Mouse (Mus musculus) embryonic fibroblast, embryonic 13.5 days (primary cell): ENCODE measurements around the gene Tenm2. TPM values are rescaled to one million over a fixed set of nuclear protein-coding genes. Genes with fewer than 3 reads are reported as not detected.

Experiments
- H3K27ac ChIP-seq: 2 replicates; pipeline ENCODE4 v1.5.1; 2012; ENCODE audit warnings: low read length, control low read depth, inconsistent platforms; ENCODE audit not compliant: insufficient read depth
- H3K4me1 ChIP-seq: 2 replicates; pipeline ENCODE4 v1.6.1; 2011; ENCODE audit warnings: low read length; ENCODE audit not compliant: control insufficient read depth, insufficient read depth
- H3K4me3 ChIP-seq: 2 replicates; pipeline ENCODE4 v1.5.1; 2011; ENCODE audit warnings: mild to moderate bottlenecking, control low read depth, low read length; ENCODE audit not compliant: insufficient read depth
- CTCF ChIP-seq: IDR thresholded peaks from 2 replicates; pipeline ENCODE4 v1.5.1; 2011; ENCODE audit warnings: mild to moderate bottlenecking, control low read depth, low read length, moderate library complexity, borderline replicate concordance; ENCODE audit not compliant: insufficient read depth
- POLR2A ChIP-seq: IDR thresholded peaks from 2 replicates; pipeline ENCODE4 v1.6.1; 2011; ENCODE audit warnings: low read depth, mild to moderate bottlenecking, control low read depth, low read length, moderate library complexity
- polyA plus RNA-seq: library from polyadenylated mRNA; stranded (reverse); fragments of >200 nt; gene quantifications from 2 replicates; pipeline ENCODE4 v1.2.4, GENCODE M21; 2011; ENCODE audit warnings: low read depth; ENCODE audit not compliant: missing spikeins, insufficient read length

The Tenm2 gene
- polyA plus RNA-seq, 1 experiment, result 0.05 TPM

- Histone ChIP-seq H3K4me1 (no peaks in the 10 kb centered on the region), H3K4me3 (no peak overlapping the region), H3K27ac (no peak overlapping the region)
- TF ChIP-seq POLR2A (no peak), CTCF (no peak)
Observed at GRCm38 (mm10) chr11:36664026-36664425, 571.7 kb downstream of the Tenm2 start.

GRCm38 (mm10) chr11:36663571-36663970 lies 572.2 kb downstream of the Tenm2 start:
- TF ChIP-seq POLR2A (no peak), CTCF (no peak)
- H3K4me1 ChIP-seq, result no peaks in the 10 kb centered on the region
- no peak overlapping the region for H3K4me3 ChIP-seq
- H3K27ac ChIP-seq, result no peak overlapping the region

- Histone ChIP-seq H3K4me1 (no peaks in the 10 kb centered on the region; the same call in 1 of the 2 replicates), H3K27ac (no peak overlapping the region), H3K4me3 (no peak overlapping the region)
- TF ChIP-seq POLR2A (no peak), CTCF (no peak)
Observed at GRCm38 (mm10) chr11:36653656-36654323, 582.0 kb downstream of the Tenm2 start.

GRCm38 (mm10) chr11:36647179-36647578 lies 588.6 kb downstream of the Tenm2 start:
- Histone ChIP-seq H3K4me3 (no peak overlapping the region), H3K4me1 (no peaks in the 10 kb centered on the region), H3K27ac (no peak overlapping the region)
- no peak for TF ChIP-seq POLR2A
- no peak for TF ChIP-seq CTCF

GRCm38 (mm10) chr11:36635082-36635481 lies 600.7 kb downstream of the Tenm2 start:
- Histone ChIP-seq H3K27ac (no peak overlapping the region), H3K4me1 (no peaks in the 10 kb centered on the region), H3K4me3 (no peak overlapping the region)
- no peak for TF ChIP-seq CTCF
- no peak for TF ChIP-seq POLR2A

GRCm38 (mm10) chr11:36632201-36632600 lies 603.6 kb downstream of the Tenm2 start:
- no peak overlapping the region for H3K27ac ChIP-seq
- no peak overlapping the region for H3K4me3 ChIP-seq
- no peak for TF ChIP-seq CTCF
- TF ChIP-seq POLR2A, result no peak
- no peaks in the 10 kb centered on the region for H3K4me1 ChIP-seq

- Histone ChIP-seq H3K27ac (no peak overlapping the region), H3K4me1 (no peaks in the 10 kb centered on the region), H3K4me3 (no peak overlapping the region)
- TF ChIP-seq CTCF (no peak), POLR2A (no peak)
Observed at GRCm38 (mm10) chr11:36613807-36614206, 622.0 kb downstream of the Tenm2 start.

- TF ChIP-seq POLR2A, result no peak
- no peak for TF ChIP-seq CTCF
- no peaks in the 10 kb centered on the region for H3K4me1 ChIP-seq
- H3K4me3 ChIP-seq, result no peak overlapping the region
- H3K27ac ChIP-seq, result no peak overlapping the region
Observed at GRCm38 (mm10) chr11:36604815-36605382, 630.9 kb downstream of the Tenm2 start.

- H3K4me3 ChIP-seq, result no peak overlapping the region
- TF ChIP-seq CTCF (no peak), POLR2A (no peak)
- no peak overlapping the region for H3K27ac ChIP-seq
- no peaks in the 10 kb centered on the region for H3K4me1 ChIP-seq
Observed at GRCm38 (mm10) chr11:36604272-36604671, 631.5 kb downstream of the Tenm2 start.

GRCm38 (mm10) chr11:36592471-36592870 lies 643.3 kb downstream of the Tenm2 start:
- TF ChIP-seq CTCF, result no peak
- TF ChIP-seq POLR2A, result no peak
- H3K27ac ChIP-seq, result no peak overlapping the region

More at GRCm38 (mm10) chr11:36592471-36592870, 643.3 kb downstream of the Tenm2 start:
- H3K4me1 ChIP-seq, result no peaks in the 10 kb centered on the region
- no peak overlapping the region for H3K4me3 ChIP-seq
